Mouse (Mus musculus) MEL (cell line): Measurements from ENCODE around the gene Hyou1. TPM values are rescaled to one million over a fixed set of nuclear protein-coding genes. Genes with fewer than 3 reads are reported as not detected.
"Not testable (repeated sequence)": the region's sequence is repeated elsewhere in the genome, so short reads cannot be mapped to it uniquely, and the experiment has no call there.

Experiments
- DNase-seq: peaks from one replicate; pipeline ENCODE4 v3.0.0; 2011; ENCODE audit warnings: low read depth, low spot score
- H3K27ac ChIP-seq: 2 replicates; pipeline ENCODE4 v1.5.1; 2012; ENCODE audit warnings: low read depth, mild to moderate bottlenecking, control low read depth, low read length, moderate library complexity; ENCODE audit not compliant: control insufficient read depth
- H3K27me3 ChIP-seq, 2 experiments: fragments of 150-350 bp in 1 of 2; sonication (generic) in 1 of 2; 2 replicates each; pipeline ENCODE4 v1.6.1; 2012; ENCODE audit warnings: low read length in 2 of 2, mild to moderate bottlenecking in 2 of 2, improper control_type of control experiment in 1 of 2, moderate library complexity in 1 of 2; ENCODE audit not compliant: insufficient read depth in 2 of 2, control insufficient read depth in 1 of 2
- H3K36me3 ChIP-seq, 2 experiments: 2 replicates each; pipeline ENCODE4 v1.6.1; 2012 to 2014; ENCODE audit warnings: low read length in 2 of 2, improper control_type of control experiment in 1 of 2, inconsistent platforms in 1 of 2, mild to moderate bottlenecking in 1 of 2; ENCODE audit not compliant: insufficient read depth in 2 of 2, control insufficient read depth in 1 of 2
- H3K4me1 ChIP-seq, 2 experiments: fragments of 150-350 bp in 1 of 2; sonication (generic) in 1 of 2; 2 replicates each; pipeline ENCODE4 v1.6.1; 2012; ENCODE audit warnings: low read length in 2 of 2, improper control_type of control experiment in 1 of 2, mild to moderate bottlenecking in 1 of 2; ENCODE audit not compliant: insufficient read depth in 2 of 2, control insufficient read depth in 1 of 2
- H3K4me3 ChIP-seq, 2 experiments: fragments of 150-350 bp in 1 of 2; sonication (generic) in 1 of 2; 2 replicates each; pipeline ENCODE4 v1.5.1; 2012; ENCODE audit warnings: low read depth in 2 of 2, low read length in 2 of 2, mild to moderate bottlenecking in 2 of 2, moderate library complexity in 2 of 2, control low read depth in 1 of 2, improper control_type of control experiment in 1 of 2; ENCODE audit not compliant: control insufficient read depth in 1 of 2, insufficient read depth in 1 of 2
- H3K79me2 ChIP-seq: 2 replicates; pipeline ENCODE4 v1.6.1; 2012; ENCODE audit warnings: mild to moderate bottlenecking, low read length, moderate library complexity; ENCODE audit not compliant: control insufficient read depth, poor library complexity, insufficient read depth
- H3K9ac ChIP-seq: 2 replicates; pipeline ENCODE4 v1.6.1; 2012; ENCODE audit warnings: low read depth, mild to moderate bottlenecking, control low read depth, low read length, moderate library complexity; ENCODE audit not compliant: control insufficient read depth, poor library complexity, severe bottlenecking
- H3K9me3 ChIP-seq: fragments of 150-350 bp; sonication (generic); replicated peaks from 2 replicates; pipeline ENCODE4 v1.6.1; 2012; ENCODE audit warnings: mild to moderate bottlenecking, low read length, improper control_type of control experiment, moderate library complexity; ENCODE audit not compliant: insufficient read depth
- BHLHE40 ChIP-seq: IDR thresholded peaks from 2 replicates; pipeline ENCODE4 v1.6.1; 2012; ENCODE audit warnings: low read depth, mild to moderate bottlenecking, inconsistent platforms, low read length, improper control_type of control experiment, borderline replicate concordance
- CHD1 ChIP-seq: IDR thresholded peaks from 2 replicates; pipeline ENCODE4 v1.6.1; 2012; ENCODE audit warnings: low read depth, mild to moderate bottlenecking, inconsistent platforms, low read length, improper control_type of control experiment
- CHD2 ChIP-seq: IDR thresholded peaks from 2 replicates; pipeline ENCODE4 v1.6.1; 2011; ENCODE audit warnings: low read length, improper control_type of control experiment
- CTCF ChIP-seq, 3 experiments: IDR thresholded peaks in 2 of 3; conservative IDR thresholded peaks in 1 of 3; 2 replicates each; pipeline ENCODE4 v1.5.1; 2011 to 2012; ENCODE audit warnings: low read length in 3 of 3, low read depth in 2 of 3, mild to moderate bottlenecking in 2 of 3, improper control_type of control experiment in 1 of 3, inconsistent platforms in 1 of 3, mixed read lengths in 1 of 3, moderate library complexity in 1 of 3; ENCODE audit not compliant: control insufficient read depth in 1 of 3, insufficient read depth in 1 of 3, poor library complexity in 1 of 3, severe bottlenecking in 1 of 3
- ELF1 ChIP-seq: IDR thresholded peaks from 2 replicates; pipeline ENCODE4 v1.6.1; 2014; ENCODE audit warnings: low read depth, mild to moderate bottlenecking, inconsistent platforms, low read length, improper control_type of control experiment, moderate library complexity
- GABPA ChIP-seq: IDR thresholded peaks from 2 replicates; pipeline ENCODE4 v1.6.1; 2012; ENCODE audit warnings: low read depth, mild to moderate bottlenecking, inconsistent platforms, low read length, improper control_type of control experiment, moderate library complexity
- HCFC1 ChIP-seq: IDR thresholded peaks from 2 replicates; pipeline ENCODE4 v1.6.1; 2012; ENCODE audit warnings: low read depth, mild to moderate bottlenecking, inconsistent platforms, low read length, improper control_type of control experiment, moderate library complexity
- KAT2A ChIP-seq: conservative IDR thresholded peaks from 2 replicates; pipeline ENCODE4 v1.6.1; 2012; ENCODE audit warnings: low read depth, low read length, improper control_type of control experiment, inconsistent platforms
- MAZ ChIP-seq: IDR thresholded peaks from 2 replicates; pipeline ENCODE4 v1.6.1; 2012; ENCODE audit warnings: low read depth, mild to moderate bottlenecking, inconsistent platforms, low read length, improper control_type of control experiment
- MYC ChIP-seq: IDR thresholded peaks from 2 replicates; pipeline ENCODE4 v1.6.1; 2011; ENCODE audit warnings: low read depth, mild to moderate bottlenecking, low read length, improper control_type of control experiment, moderate library complexity
- NELFE ChIP-seq: IDR thresholded peaks from 2 replicates; pipeline ENCODE4 v1.6.1; 2011; ENCODE audit warnings: low read depth, low read length, improper control_type of control experiment
- NRF1 ChIP-seq: IDR thresholded peaks from 2 replicates; pipeline ENCODE4 v1.6.1; 2014; ENCODE audit warnings: low read depth, mild to moderate bottlenecking, inconsistent platforms, low read length, improper control_type of control experiment, moderate library complexity; ENCODE audit not compliant: poor library complexity, insufficient read depth, severe bottlenecking
- POLR2A ChIP-seq, 2 experiments: IDR thresholded peaks; 2 replicates each; pipeline ENCODE4 v1.6.1; 2011 to 2012; ENCODE audit warnings: low read length in 2 of 2, mild to moderate bottlenecking in 2 of 2, control low read depth in 1 of 2, improper control_type of control experiment in 1 of 2, low read depth in 1 of 2, moderate library complexity in 1 of 2; ENCODE audit not compliant: control insufficient read depth in 1 of 2, insufficient read depth in 1 of 2, poor library complexity in 1 of 2
- POLR2AphosphoS2 ChIP-seq: IDR thresholded peaks from 2 replicates; pipeline ENCODE4 v1.6.1; 2011; ENCODE audit warnings: low read length, improper control_type of control experiment
- POLR2AphosphoS5 ChIP-seq: IDR thresholded peaks from 2 replicates; pipeline ENCODE4 v1.6.1; 2012; ENCODE audit warnings: low read depth, borderline replicate concordance, mild to moderate bottlenecking, inconsistent platforms, low read length, moderate library complexity, mixed read lengths
- RCOR1 ChIP-seq: IDR thresholded peaks from 2 replicates; pipeline ENCODE4 v1.6.1; 2012; ENCODE audit warnings: low read depth, mild to moderate bottlenecking, inconsistent platforms, low read length, improper control_type of control experiment
- SIN3A ChIP-seq: IDR thresholded peaks from 2 replicates; pipeline ENCODE4 v1.6.1; 2012; ENCODE audit warnings: low read length, improper control_type of control experiment, inconsistent platforms
- UBTF ChIP-seq: IDR thresholded peaks from 2 replicates; pipeline ENCODE4 v1.6.1; 2012; ENCODE audit warnings: low read depth, mild to moderate bottlenecking, inconsistent platforms, low read length, improper control_type of control experiment, moderate library complexity, borderline replicate concordance; ENCODE audit not compliant: insufficient read depth
- USF1 ChIP-seq: IDR thresholded peaks from 2 replicates; pipeline ENCODE4 v1.6.1; 2014; ENCODE audit warnings: low read depth, mild to moderate bottlenecking, inconsistent platforms, low read length, improper control_type of control experiment, moderate library complexity
- USF2 ChIP-seq, 2 experiments: IDR thresholded peaks; 2 replicates each; pipeline ENCODE4 v1.6.1; 2011 to 2012; ENCODE audit warnings: improper control_type of control experiment in 2 of 2, low read length in 2 of 2, borderline replicate concordance in 1 of 2, inconsistent platforms in 1 of 2, low read depth in 1 of 2, mild to moderate bottlenecking in 1 of 2; ENCODE audit not compliant: insufficient read depth in 1 of 2
- ZKSCAN1 ChIP-seq: IDR thresholded peaks from 2 replicates; pipeline ENCODE4 v1.6.1; 2012; ENCODE audit warnings: low read depth, mild to moderate bottlenecking, inconsistent platforms, low read length, improper control_type of control experiment, moderate library complexity
- ZMIZ1 ChIP-seq: IDR thresholded peaks from 2 replicates; pipeline ENCODE4 v1.6.1; 2012; ENCODE audit warnings: low read depth, mild to moderate bottlenecking, inconsistent platforms, low read length, improper control_type of control experiment, moderate library complexity
- polyA plus RNA-seq, 2 experiments: library from polyadenylated mRNA; stranded (reverse) in 1 of 2; unstranded in 1 of 2; fragments of >175 nt in 1 of 2; fragments of >200 nt in 1 of 2; gene quantifications; 2 replicates each; pipeline versions ENCODE4 v1.2.1 to v1.2.4; 2012; ENCODE audit warnings: low replicate concordance in 2 of 2, low read depth in 1 of 2; ENCODE audit not compliant: insufficient read length in 2 of 2, insufficient read depth in 1 of 2, missing spikeins in 1 of 2
- total RNA-seq: library from RNA; depleted of rRNA; stranded (reverse); fragments of 300-350 nt; gene quantifications from 2 replicates; pipeline ENCODE4 v1.2.3, GENCODE M21; 2012

The Hyou1 gene
- total and polyA plus RNA-seq, 3 experiments = 160 to 186 TPM; not detected in 1

DNA sequence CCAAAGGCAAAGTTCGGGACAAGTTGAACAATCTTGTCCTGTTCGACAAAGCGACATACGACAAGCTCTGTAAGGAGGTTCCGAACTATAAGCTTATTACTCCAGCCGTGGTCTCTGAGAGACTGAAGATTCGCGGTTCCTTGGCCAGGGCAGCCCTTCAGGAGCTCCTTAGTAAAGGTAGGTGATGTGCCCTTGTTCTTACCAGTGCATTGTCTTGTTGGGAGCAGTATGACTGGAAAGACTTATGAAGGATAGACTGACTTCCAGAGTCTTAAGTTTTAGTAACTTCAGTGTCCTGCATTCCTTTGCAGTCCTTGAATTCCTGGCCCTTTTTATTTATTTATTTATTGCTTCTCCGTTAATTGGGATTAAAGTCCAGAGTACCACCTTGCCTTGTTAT, 29.4 kb downstream of the Hyou1 start:
- 0 out of 2 replicates have a peak, but pooled peaks have one; percentile 34 for TF ChIP-seq SIN3A
- TF ChIP-seq, all 39 proteins: peak for 1; not testable (repeated sequence) for 38
- not testable (repeated sequence) for H3K27me3 ChIP-seq, H3K9me3 ChIP-seq, DNase-seq
- Histone ChIP-seq H3K9ac (peak overlapping the region; percentile 95), H3K27ac (peak overlapping the region; percentile 97), H3K4me3 (peak overlapping the region; percentile 90 to 92), H3K79me2 (peaks cover 29% of the 10 kb centered on the region), H3K4me1 (peaks cover 0 to 37% of the 10 kb centered on the region in 2 experiments; a peak in 2 of 4 replicates), H3K36me3 (peaks cover 8 to 46% of the 10 kb centered on the region in 2 experiments)

- Histone ChIP-seq H3K27ac (peak overlapping the region; percentile 8), H3K27me3 (no peaks in the 10 kb centered on the region), H3K79me2 (peaks cover 26% of the 10 kb centered on the region), H3K9me3 (no peaks in the 10 kb centered on the region), H3K4me3 (no peak overlapping the region), H3K9ac (no peak overlapping the region; the same call in 1 of the 2 replicates), H3K4me1 (peaks cover 0 to 35% of the 10 kb centered on the region in 2 experiments; a peak in 2 of 4 replicates), H3K36me3 (peaks cover 6 to 41% of the 10 kb centered on the region in 2 experiments; a peak in 3 of 4 replicates)
- TF ChIP-seq CHD2 = no peak
- peak; percentile 40 for TF ChIP-seq ZMIZ1
- peak; percentile 57; the same call in 1 of the 2 replicates for TF ChIP-seq POLR2AphosphoS2
- TF ChIP-seq USF2 (IDR thresholded peaks at IDR 0.05; ENCODE audit: borderline replicate concordance in 1 of 2, insufficient read depth in 1 of 2, low read depth in 1 of 2, low read length in 2 of 2) = no peak
- TF ChIP-seq POLR2A (IDR thresholded peaks at IDR 0.05; ENCODE audit: control insufficient read depth in 1 of 2, insufficient read depth in 1 of 2, low read depth in 1 of 2, low read length in 2 of 2, poor library complexity in 1 of 2) = peak in 1 of 2 experiments; percentile 66; a peak in 2 of 4 replicates
- peak; percentile 60; the same call in 1 of the 2 replicates for TF ChIP-seq POLR2AphosphoS5
- no peak for TF ChIP-seq UBTF
- peak; percentile 51 for DNase-seq
Measured at GRCm38 (mm10) chr9:44410647-44411336, 31.5 kb downstream of the Hyou1 start.

DNA sequence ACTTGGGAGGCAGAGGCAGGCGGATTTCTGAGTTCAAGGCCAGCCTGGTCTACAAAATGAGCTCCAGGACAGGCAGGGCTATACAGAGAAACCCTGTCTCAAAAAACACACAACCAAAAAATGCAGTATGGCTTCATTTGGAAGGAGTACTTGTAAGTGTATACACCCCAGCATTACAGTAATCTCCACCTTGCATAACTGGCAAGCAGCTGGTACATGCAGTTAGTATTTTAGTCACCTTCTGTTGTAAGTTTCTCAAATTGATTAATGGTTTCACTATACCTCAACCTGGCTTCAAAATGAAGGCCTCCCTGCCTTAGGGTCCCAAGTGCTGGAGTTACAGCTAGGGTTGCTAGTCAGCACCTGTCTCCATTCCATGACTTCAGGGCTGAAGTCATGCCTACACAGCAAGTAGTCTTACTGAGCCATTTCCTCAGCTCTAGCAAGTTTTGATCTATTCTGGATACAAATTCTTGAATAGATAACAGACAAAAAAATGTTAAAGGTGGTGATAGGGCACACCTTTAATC, 32.4 kb downstream of the Hyou1 start:
- Histone ChIP-seq H3K4me3 (no peak overlapping the region), H3K79me2 (peaks cover 24% of the 10 kb centered on the region), H3K36me3 (peaks cover 6 to 44% of the 10 kb centered on the region in 2 experiments; a peak in 3 of 4 replicates), H3K9ac (no peak overlapping the region), H3K9me3 (no peaks in the 10 kb centered on the region), H3K4me1 (peaks cover 0 to 35% of the 10 kb centered on the region in 2 experiments; a peak in 2 of 4 replicates), H3K27ac (peak overlapping the region; percentile 72), H3K27me3 (no peaks in the 10 kb centered on the region)
- peak; percentile 60 for DNase-seq
- TF ChIP-seq POLR2A (IDR thresholded peaks at IDR 0.05; ENCODE audit: control insufficient read depth in 1 of 2, insufficient read depth in 1 of 2, low read depth in 1 of 2, low read length in 2 of 2, poor library complexity in 1 of 2) (no peak; a peak in 1 of 4 replicates), GABPA (no peak), NELFE (no peak), MYC (no peak), USF1 (no peak), CHD1 (0 out of 2 replicates have a peak, but pooled peaks have one; percentile 50), KAT2A (no peak), NRF1 (no peak), MAZ (no peak), CTCF (IDR thresholded peaks at IDR 0.05 in 2 of 3, conservative IDR thresholded peaks at IDR 0.05 in 1 of 3; ENCODE audit: control insufficient read depth in 1 of 3, insufficient read depth in 1 of 3, low read depth in 2 of 3, low read length in 3 of 3, poor library complexity in 1 of 3, severe bottlenecking in 1 of 3) (no peak), BHLHE40 (no peak), POLR2AphosphoS2 (peak; percentile 66), ZKSCAN1 (no peak), ZMIZ1 (peak; percentile 73), ELF1 (no peak), HCFC1 (no peak), RCOR1 (no peak)
